Mouse (Mus musculus) spleen, embryonic (tissue): Measurements from ENCODE around the gene Xylt1.

ENCODE experiments used
- CTCF ChIA-PET: fragments of 350-600 bp; sonication (Branson Sonifier 250); formaldehyde crosslinking; loops from one replicate; lab custom pipeline; 2022; lab: Charles Lee

Gene Xylt1

DNA sequence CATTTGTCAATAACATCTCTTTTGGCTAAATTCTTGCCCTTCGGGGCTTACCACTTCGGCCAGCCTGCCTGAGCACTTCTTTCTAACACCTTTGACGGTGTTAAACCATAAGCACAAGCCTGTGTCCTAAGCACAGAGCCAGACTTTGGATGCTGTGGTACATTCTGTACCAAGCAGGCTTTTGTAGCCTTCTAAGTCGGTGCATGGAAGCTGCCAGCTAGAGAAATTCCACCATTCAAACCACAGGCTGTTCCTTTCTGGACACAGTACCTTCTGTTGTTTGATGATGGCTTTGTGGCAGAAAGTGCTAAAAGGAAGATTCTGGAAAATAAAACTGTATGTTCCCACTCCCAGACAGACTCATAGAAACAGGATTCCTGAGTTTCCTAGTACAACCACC lies 277.4 kb downstream of the Xylt1 start:
- CTCF ChIA-PET, result no interaction called here

DNA sequence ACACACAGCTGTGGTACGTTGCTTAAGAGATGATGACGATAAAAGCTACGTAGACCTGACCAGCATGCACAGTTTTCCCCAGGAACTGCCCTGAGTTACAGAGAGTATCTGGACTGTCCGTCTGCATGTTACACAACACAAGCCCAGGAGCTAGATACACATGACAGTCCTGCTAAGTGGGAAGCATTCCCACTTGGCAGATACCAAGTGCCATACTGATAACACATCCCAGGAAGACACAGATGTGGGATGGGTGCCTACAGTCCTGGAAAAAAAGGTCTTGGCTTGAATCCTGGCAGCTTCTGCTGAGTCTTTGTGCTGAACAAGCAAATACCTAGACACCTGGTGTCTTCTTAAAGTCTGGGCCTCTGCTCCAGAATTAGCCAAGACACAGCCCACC lies 278.0 kb downstream of the Xylt1 start:
- CTCF ChIA-PET, result no interaction called here

DNA sequence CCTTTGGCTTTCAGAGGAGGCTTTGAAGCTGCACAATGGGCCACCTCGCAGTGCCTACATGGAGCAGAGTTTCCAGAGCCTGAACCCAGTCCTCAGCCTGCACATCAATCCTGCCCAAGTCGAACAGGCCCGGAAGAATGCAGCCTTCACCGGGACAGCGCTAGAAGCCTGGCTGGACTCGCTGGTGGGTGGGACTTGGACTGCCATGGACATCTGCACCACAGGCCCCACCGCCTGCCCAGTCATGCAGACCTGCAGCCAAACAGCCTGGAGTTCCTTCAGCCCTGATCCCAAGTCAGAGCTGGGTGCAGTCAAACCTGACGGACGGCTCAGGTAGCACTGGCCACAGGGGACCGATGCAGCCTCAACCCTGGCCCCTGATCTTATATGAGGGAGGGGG lies 286.5 kb downstream of the Xylt1 start:
- CTCF ChIA-PET, result no interaction called here

DNA sequence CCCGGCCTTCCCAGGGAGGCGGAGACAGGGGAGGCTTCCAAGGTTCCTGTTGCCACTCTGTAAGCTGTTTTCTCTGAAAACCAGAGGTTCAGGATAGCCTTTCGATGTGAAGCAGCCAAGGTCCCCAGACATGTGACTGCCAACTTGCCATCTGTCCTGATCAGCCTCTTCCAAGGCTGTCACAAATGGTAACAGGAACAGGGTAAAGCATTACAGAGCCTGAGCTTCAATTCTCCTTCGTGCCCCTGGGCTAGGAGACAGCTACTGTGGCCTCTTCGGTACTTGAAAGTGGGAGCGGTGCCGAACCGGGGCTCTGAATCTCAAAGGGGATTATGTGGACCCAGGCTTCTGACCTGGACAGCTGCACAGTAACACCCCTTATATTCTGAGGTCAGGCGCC lies 287.4 kb downstream of the Xylt1 start:
- CTCF ChIA-PET, result interaction anchor here (0.5 kb wide), 1 partner anchor 8 kb away, joined by 5 read pairs; no protein-coding TSS in a partner anchor

DNA sequence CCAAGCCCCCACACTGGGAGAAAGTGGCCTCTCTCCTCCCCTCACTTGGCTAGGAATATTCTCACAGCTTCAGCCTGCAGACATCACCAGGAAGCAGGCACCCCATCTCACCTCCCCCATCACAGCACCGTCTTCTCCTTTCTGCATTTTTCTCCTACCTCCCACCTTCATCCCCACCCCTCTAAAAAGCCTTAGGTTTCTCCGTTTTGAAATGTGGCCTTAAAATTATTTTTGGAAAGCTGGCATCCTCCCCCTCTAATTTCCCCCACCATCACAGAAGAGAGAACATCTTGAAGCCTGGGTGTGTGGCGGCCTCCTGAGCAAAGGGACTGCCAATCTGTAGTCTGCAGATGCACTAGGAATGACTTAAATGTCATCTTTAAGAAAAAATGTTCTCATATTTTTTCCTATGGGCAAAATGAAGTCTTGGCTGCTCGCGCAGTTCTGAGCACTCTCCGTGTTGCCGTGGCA lies 291.4 kb downstream of the Xylt1 start:
- CTCF ChIA-PET, result no interaction called here

DNA sequence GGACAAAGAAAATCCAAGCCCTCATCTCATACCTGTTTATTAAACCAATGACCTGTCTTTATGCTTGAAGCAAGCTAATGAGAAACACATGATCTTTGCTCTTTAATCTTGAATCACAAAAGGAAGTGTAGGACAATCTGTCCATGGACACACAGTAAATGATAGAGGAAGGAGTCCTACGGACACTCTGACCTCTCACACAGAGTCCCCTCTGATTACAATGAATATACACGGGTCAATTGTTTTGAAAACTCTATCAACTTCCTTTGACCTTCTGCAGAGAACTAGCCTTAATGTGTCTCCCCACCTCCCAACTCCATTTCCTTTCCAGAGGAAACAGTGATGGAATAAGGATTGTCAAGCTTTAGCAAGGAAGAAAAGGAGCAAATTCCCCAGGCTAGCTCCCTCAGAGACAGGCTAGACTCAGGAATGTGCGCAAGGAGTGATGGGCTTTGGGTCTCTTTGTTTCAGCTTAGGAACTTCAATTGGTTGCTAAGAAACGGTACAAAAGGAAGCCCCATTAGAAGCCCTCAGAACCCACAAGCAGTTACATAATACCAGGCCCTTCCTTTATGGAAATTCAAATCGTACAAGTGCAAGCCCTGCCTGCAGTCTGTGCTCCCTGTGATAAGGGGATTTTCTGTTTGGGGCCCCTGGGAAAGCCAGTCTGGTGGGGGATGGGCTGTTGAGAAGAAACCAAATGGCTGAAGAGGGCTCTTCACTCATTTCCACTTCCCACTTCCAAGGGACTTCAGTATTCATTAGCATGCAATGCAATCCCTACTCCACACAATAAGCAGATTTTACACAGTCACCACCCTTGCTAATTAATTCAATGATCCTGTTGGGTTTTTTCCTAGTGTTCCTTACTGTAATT lies 305.6 kb downstream of the Xylt1 start:
- CTCF ChIA-PET, result no interaction called here

DNA sequence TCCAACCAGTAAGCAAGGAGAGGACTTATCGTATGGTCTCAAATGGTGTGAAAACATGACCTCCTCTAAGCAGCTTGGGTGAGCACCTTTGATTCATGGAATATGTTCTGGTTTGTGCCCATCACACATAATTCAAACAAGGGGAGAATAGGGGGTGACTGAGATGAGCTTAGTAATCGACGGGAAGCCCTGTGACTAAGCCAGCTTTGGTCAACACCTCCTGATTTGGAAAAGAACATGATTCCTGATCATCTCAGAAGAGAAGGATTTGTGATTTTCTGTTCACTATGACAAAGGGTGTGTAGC lies 306.2 kb downstream of the Xylt1 start:
- CTCF ChIA-PET, result no interaction called here

DNA sequence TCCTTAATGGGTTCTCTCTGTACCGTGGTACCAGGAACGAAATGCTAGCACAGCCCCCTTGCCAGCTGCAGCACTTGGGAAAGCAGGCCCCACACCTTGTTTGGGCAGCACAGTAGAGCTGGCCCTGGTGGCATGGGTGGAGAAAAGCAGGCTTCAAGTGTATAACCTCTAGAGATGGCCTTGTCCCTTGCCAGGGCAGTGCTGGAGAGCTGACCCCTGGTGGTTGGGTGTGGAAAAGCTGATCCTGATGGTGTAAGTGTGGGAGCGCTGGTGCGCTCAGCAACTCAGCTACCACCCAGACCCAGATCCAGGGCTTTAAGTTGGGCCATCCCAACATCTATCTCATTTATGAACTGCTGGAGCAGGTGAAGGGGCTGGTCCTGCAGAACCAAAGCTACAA lies 314.8 kb downstream of the Xylt1 start:
- CTCF ChIA-PET, result no interaction called here

DNA sequence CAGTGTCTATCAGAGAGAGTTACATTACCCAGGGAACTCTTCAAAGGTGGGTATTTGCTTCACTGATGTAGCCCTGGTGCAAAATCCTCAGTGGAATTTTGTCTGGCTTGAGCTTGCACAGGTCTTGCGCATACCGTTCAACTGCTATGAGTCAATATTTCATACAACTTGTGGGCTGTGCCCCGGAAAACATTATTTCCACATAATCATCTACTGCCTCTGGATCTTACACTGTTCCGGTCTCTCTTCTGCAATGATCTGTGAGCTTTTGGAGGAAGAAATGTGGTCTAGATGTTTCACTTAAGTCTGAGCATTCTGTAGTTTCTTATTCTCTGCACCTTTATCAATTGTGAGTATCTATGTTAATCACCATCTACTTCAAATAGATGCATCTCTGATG lies 316.9 kb downstream of the Xylt1 start:
- CTCF ChIA-PET, result no interaction called here

DNA sequence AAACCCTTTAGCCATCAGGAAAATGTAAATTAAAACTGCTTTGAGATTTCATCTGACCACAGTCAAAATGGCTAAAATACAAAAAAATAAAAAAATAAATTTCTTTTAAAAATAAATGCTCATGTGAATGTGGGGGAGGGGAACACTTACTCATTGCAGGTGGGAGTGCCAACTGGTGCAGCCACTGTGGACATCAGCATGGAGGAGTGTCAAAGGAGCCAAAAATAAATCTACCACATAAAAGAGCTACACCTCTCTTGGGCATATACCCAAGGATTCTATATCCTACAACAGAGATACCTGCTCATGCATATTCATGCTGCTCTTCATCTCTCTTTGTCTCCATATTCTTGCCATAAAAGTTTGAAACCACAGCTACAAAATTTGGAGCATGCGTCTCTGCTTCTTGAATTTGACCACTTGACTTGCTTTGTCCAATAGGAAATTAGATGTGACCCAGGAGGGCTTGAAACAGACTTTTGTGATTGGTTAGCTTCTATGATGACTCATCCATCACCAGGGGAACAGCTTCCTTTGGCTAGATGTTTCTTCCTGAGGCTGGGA lies 317.9 kb downstream of the Xylt1 start:
- CTCF ChIA-PET, result no interaction called here

DNA sequence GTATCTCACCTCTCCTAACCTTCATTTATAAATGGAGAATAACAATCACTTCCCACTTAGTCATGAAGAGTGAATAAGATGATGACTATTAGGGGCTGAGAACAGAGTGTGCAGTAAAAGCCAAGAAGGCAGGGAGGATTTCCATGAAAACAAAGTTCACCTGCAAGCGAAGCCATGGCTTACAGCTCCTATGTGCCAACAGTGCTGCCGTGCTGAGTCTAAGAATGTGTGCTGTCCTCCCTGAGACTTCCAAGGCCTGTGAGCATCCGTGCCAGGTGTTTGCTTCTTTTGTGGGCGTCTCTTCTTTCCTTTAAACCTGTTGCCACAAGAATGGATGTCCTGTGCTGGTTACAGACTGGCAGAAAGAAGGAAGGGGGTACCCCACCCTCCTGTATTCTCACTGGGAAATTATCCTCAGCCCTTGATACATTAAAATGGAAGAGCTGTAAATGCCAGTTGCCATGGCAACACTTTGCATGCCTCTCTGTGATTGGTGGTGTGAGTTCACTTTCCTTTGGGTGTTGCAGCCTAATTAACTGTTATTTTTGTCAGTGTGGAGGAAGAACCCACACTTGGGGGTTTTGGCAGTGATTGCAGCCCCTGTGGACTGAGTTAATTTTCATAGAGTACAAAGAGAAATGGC lies 318.7 kb downstream of the Xylt1 start:
- CTCF ChIA-PET, result no interaction called here

DNA sequence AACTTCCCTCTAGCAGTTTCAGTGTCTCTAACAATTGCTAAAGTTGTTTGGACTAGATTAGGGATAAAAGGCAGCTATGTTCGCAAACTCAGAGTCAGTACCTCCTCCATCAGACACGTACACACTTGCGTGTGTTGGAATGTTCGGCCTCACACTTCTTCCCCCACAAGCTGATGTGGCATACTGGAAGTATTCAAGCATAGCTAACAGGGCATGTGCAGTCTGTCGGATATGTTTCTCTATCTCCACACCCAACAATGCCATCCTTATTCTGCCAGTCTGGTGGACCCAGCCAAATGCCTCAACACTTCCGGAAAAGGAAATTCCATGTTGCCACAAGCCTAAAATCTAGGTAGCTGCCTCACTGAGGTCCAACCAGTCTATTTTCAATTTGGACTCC lies 319.3 kb downstream of the Xylt1 start:
- CTCF ChIA-PET, result no interaction called here

DNA sequence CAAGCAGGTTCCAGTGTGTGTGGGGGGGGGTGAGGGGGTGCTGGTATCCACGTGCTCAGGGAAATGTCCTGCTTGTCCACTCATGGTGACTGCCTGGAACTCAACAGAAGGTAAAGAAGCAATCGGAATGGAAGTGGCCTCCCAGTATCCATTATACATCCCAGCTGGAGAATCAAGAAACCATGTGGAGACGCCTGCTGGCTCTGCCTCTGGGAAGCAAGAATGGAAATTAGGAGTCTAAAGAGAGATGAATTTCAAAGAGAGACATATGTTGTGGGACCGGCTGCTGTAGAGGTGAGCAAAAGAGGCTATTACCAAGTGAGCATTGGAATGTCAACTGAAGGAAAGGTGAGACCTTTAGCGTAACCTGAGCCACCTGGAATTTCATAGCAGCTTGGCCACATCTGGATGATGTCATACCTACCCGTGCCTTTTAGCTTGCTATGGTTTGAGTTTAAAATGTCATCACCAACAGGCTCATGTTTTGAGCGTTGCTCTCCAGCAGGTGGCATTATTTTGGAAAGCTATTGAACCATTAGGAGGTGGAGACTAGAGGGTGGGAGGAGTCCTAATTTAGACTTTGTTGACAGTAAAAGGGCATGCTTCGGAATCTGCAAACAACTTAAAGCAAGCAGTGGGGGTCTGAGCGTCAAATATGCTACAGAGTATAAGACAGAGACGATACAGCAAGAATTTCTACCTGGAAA lies 329.3 kb downstream of the Xylt1 start:
- CTCF ChIA-PET, result interaction anchor here (0.6 kb wide), 1 partner anchor 65 kb away, joined by 4 read pairs; no protein-coding TSS in a partner anchor

DNA sequence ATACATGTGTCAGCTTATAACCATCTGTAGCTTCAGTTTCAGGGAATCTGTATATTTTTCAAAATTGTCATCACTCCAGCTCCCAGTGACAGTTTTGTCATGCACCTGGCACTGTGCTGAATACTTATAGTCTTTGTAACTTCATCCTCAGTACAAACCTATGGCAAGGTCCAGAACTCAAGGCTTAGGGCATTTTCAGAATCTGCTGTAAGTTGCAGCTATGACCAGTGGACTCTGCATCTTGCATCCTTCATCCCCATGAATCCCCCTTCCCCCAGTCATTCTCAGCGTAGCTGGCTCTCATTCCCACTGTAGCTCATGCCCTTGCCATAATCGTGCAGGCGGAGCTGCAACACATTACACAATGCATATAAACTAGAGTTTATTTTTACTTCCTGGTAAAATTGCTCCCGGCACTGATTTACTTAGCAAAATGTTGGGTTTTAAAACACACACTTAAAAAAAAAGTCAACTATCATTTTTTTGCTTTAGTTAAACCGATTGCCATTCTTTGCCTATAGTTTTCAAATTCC lies 336.2 kb downstream of the Xylt1 start:
- CTCF ChIA-PET, result interaction anchor here (0.5 kb wide), 1 partner anchor 225 kb away, joined by 4 read pairs; no protein-coding TSS in a partner anchor

DNA sequence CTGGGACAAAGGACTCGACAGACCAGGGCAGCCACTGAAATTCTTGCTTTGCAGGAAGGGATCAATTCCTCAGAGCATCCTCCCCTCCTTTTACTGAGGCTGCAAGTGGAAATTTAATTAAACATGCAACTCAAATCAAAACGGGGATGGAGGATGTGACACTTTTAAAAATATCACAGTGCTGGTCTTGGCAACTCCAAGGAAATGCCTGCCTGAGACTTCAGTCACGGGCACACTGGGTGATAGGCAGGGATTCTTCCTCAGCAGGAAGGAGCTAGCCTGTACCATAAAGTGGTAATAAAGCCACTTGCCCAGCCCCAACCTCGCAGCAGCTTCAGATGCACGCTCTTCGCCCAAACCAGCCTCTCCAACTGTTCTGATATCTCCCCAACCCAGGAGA lies 339.6 kb downstream of the Xylt1 start:
- CTCF ChIA-PET, result no interaction called here
